In genomic region chr15:79347165-79347844, GRCm38 (mm10) we compare ENCODE assay signal across 8 mouse cellular contexts. TPM values are rescaled to one million over a fixed set of nuclear protein-coding genes. Genes with fewer than 3 reads are reported as not detected.
A peak's percentile ranks its signal among the peaks of the same experiment; 100 is the strongest.
DNase-seq lines count a peak whose midpoint lies in the region; ATAC-seq lines count a peak whose summit lies in the region.

No protein-coding gene starts in this region.

- no peaks in the 10 kb centered on the region for H3K36me3 ChIP-seq in heart, embryonic 14.5 days (ENCODE audit: control insufficient read depth, insufficient read depth, low read length)
- H3K36me3 ChIP-seq in liver, embryonic 13.5 days: no peaks in the 10 kb centered on the region
- H3K36me3 ChIP-seq in stomach, embryonic 15.5 days: no peaks in the 10 kb centered on the region

- no peaks in the 10 kb centered on the region for H3K9me3 ChIP-seq in heart, embryonic 14.5 days (ENCODE audit: control insufficient read depth, low read length)
- H3K9me3 ChIP-seq in liver, embryonic 13.5 days (replicated peaks): no peaks in the 10 kb centered on the region
- H3K9me3 ChIP-seq in stomach, embryonic 15.5 days: no peaks in the 10 kb centered on the region

- no peaks in the 10 kb centered on the region for H3K27me3 ChIP-seq in heart, embryonic 14.5 days (ENCODE audit: control insufficient read depth, insufficient read depth, low read length)
- H3K27me3 ChIP-seq in liver, embryonic 13.5 days: peaks cover 32% of the 10 kb centered on the region
- no peaks in the 10 kb centered on the region for H3K27me3 ChIP-seq in stomach, embryonic 15.5 days (replicated peaks)

- peaks cover 13% of the 10 kb centered on the region for H3K4me1 ChIP-seq in brown adipose tissue, adult 24 weeks (ENCODE audit: control insufficient read depth, insufficient read depth, insufficient read length, low read length)
- H3K4me1 ChIP-seq in heart, embryonic 14.5 days (ENCODE audit: control insufficient read depth in 2 of 2, insufficient read depth in 2 of 2, low read length in 2 of 2): peaks cover 19 to 29% of the 10 kb centered on the region in 2 experiments
- H3K4me1 ChIP-seq in liver, embryonic 13.5 days (replicated peaks): peaks cover 52% of the 10 kb centered on the region
- H3K4me1 ChIP-seq in stomach, embryonic 15.5 days: peaks cover 24% of the 10 kb centered on the region

- DNase-seq in fibroblast of lung, adult 2 months (ENCODE audit: low read depth): peak; percentile 69
- DNase-seq in kidney, postnatal 14 days: peak; percentile 94
- peak; percentile 83 for DNase-seq in liver, embryonic 13.5 days
- DNase-seq in natural killer cell, adult 2 months (ENCODE audit: low spot score in 2 of 2): peak; percentile 96 to 97

- H3K9ac ChIP-seq in heart, embryonic 14.5 days (ENCODE audit: low read length): peak overlapping the region; percentile 87
- H3K9ac ChIP-seq in liver, embryonic 13.5 days: peak overlapping the region; percentile 78
- peak overlapping the region; percentile 73 for H3K9ac ChIP-seq in stomach, embryonic 15.5 days

- H3K27ac ChIP-seq in brown adipose tissue, adult 24 weeks (replicated peaks; ENCODE audit: low read depth, low read length): peak overlapping the region; percentile 77
- H3K27ac ChIP-seq in heart, embryonic 14.5 days (replicated peaks in 1 of 2; ENCODE audit: control insufficient read depth in 1 of 2, insufficient read depth in 1 of 2, low read depth in 2 of 2, low read length in 2 of 2): peak overlapping the region; percentile 94 to 96
- peak overlapping the region; percentile 85 for H3K27ac ChIP-seq in liver, embryonic 13.5 days
- peak overlapping the region; percentile 100 for H3K27ac ChIP-seq in stomach, embryonic 15.5 days

- under 1% methylated on average over 61 of the region's 61 CpGs for WGBS in heart, embryonic 14.5 days
- WGBS in liver, embryonic 13.5 days (ENCODE audit: insufficient replicate concordance): under 1% methylated on average over 60 of the region's 61 CpGs
- WGBS in stomach, embryonic 15.5 days: under 1% methylated on average over 61 of the region's 61 CpGs

- ATAC-seq in CD4-positive, CD25-positive, alpha-beta regulatory T cell, adult 4 months: peak; percentile 74
- ATAC-seq in heart, embryonic 14.5 days (ENCODE audit: insufficient number of reproducible peaks, insufficient read depth, low FRiP score, low read depth): peak; percentile 77
- peak; percentile 73 for ATAC-seq in liver, embryonic 13.5 days (ENCODE audit: low read depth)
- peak; percentile 72 for ATAC-seq in stomach, embryonic 15.5 days (ENCODE audit: insufficient read depth, low FRiP score, low read depth)

- H3K4me2 ChIP-seq in heart, embryonic 14.5 days (ENCODE audit: low read length): peak overlapping the region; percentile 77
- H3K4me2 ChIP-seq in liver, embryonic 13.5 days: peak overlapping the region; percentile 93
- H3K4me2 ChIP-seq in stomach, embryonic 15.5 days: peak overlapping the region; percentile 86

- peak overlapping the region; percentile 85 for H3K4me3 ChIP-seq in brown adipose tissue, adult 24 weeks (ENCODE audit: insufficient read depth, low read depth, low read length)
- peak overlapping the region; percentile 65 to 70 for H3K4me3 ChIP-seq in heart, embryonic 14.5 days (ENCODE audit: control insufficient read depth in 1 of 2, insufficient read depth in 1 of 2, low read depth in 1 of 2, low read length in 2 of 2)
- H3K4me3 ChIP-seq in liver, embryonic 13.5 days (replicated peaks): peak overlapping the region; percentile 75
- peak overlapping the region; percentile 76 for H3K4me3 ChIP-seq in stomach, embryonic 15.5 days (replicated peaks)

RNA-seq across cellular contexts. Expression of gene Maff, which starts 0.9 kb away (rescaled TPM):
- polyA plus RNA-seq in CD4-positive, CD25-positive, alpha-beta regulatory T cell, adult 4 months (2017; shearing (Covaris generic)): 1 to 10 TPM; 1.3 to 1.9 TPM
- polyA plus RNA-seq in brown adipose tissue, adult 24 weeks (2012; ENCODE audit: insufficient read depth, insufficient read length, missing spikeins): 9.8 and 11.4 TPM in 2 replicates
- polyA plus RNA-seq in heart, embryonic 14.5 days (2014; fragmentation: Nextera tagmentation; extraction: Ambion mirVana): 2.2 and 3.5 TPM in 2 replicates
- 0.95 and 1.1 TPM in 2 replicates for polyA plus RNA-seq in liver, embryonic 13.5 days (2015; fragmentation: Nextera tagmentation; extraction: Ambion mirVana)
- 5.2 and 6.6 TPM in 2 replicates for polyA plus RNA-seq in stomach, embryonic 15.5 days (2015; fragmentation: Nextera tagmentation; extraction: Ambion mirVana)

RNA-seq across cellular contexts. Expression of gene Pla2g6, which starts 19.1 kb away (rescaled TPM):
- polyA plus RNA-seq in CD4-positive, CD25-positive, alpha-beta regulatory T cell, adult 4 months (2017; shearing (Covaris generic)): 10 to 100 TPM; 12.1 to 19.9 TPM
- polyA plus RNA-seq in brown adipose tissue, adult 24 weeks (2012; ENCODE audit: insufficient read depth, insufficient read length, missing spikeins): 11.6 and 13.4 TPM in 2 replicates
- polyA plus RNA-seq in heart, embryonic 14.5 days (2014; fragmentation: Nextera tagmentation; extraction: Ambion mirVana): 10.9 and 11.7 TPM in 2 replicates
- 11.4 and 14.9 TPM in 2 replicates for polyA plus RNA-seq in liver, embryonic 13.5 days (2015; fragmentation: Nextera tagmentation; extraction: Ambion mirVana)
- polyA plus RNA-seq in stomach, embryonic 15.5 days (2015; fragmentation: Nextera tagmentation; extraction: Ambion mirVana): 16.6 and 18.9 TPM in 2 replicates

RNA-seq across cellular contexts. Expression of gene Tmem184b, which starts 56.1 kb away (rescaled TPM):
- 10 to 100 TPM in 1 of 2 experiments, 1 to 10 TPM in 1; 9.6 to 12.5 TPM for polyA plus RNA-seq in CD4-positive, CD25-positive, alpha-beta regulatory T cell, adult 4 months (2017; shearing (Covaris generic))
- polyA plus RNA-seq in brown adipose tissue, adult 24 weeks (2012; ENCODE audit: insufficient read depth, insufficient read length, missing spikeins): 60.3 and 71.0 TPM in 2 replicates
- 56.1 and 60.6 TPM in 2 replicates for polyA plus RNA-seq in heart, embryonic 14.5 days (2014; fragmentation: Nextera tagmentation; extraction: Ambion mirVana)
- polyA plus RNA-seq in liver, embryonic 13.5 days (2015; fragmentation: Nextera tagmentation; extraction: Ambion mirVana): 8.7 and 12.1 TPM in 2 replicates
- polyA plus RNA-seq in stomach, embryonic 15.5 days (2015; fragmentation: Nextera tagmentation; extraction: Ambion mirVana): 58.5 and 59.9 TPM in 2 replicates

Comparison
In these comparisons a context has a peak if more than half of its experiments do, and no peak if none do; other contexts are left out.
1. Peak in every context shown above with its lines: DNase-seq, ATAC-seq, H3K4me3 ChIP-seq and H3K27ac ChIP-seq.